Mouse (Mus musculus): Measurements from ENCODE around the gene Cisd1. TPM values are rescaled to one million over a fixed set of nuclear protein-coding genes. Genes with fewer than 3 reads are reported as not detected.

Cisd1 gene
- polyA plus RNA-seq, 1 experiment from 2014 or later, result 111 TPM

GRCm38 (mm10) chr10:71306759-71307158 is 38.0 kb downstream of the Cisd1 start:
- no peak overlapping the region for H3K4me3 ChIP-seq (ENCODE audit: low read depth, low read length)
- no peaks in the 10 kb centered on the region for H3K9me3 ChIP-seq (ENCODE audit: control insufficient read depth, low read length)
- H3K4me2 ChIP-seq (ENCODE audit: low read depth, severe bottlenecking), result no peak overlapping the region
- WGBS, result 82% methylated on average over 6 of the region's 6 CpGs
- ATAC-seq (ENCODE audit: insufficient number of reproducible peaks, low FRiP score, low TSS enrichment, low read depth), result no peak
- no peaks in the 10 kb centered on the region for H3K4me1 ChIP-seq (ENCODE audit: control insufficient read depth, insufficient read depth, low read length)
- no peak overlapping the region for H3K27ac ChIP-seq (replicated peaks; ENCODE audit: low read depth, low read length)
- H3K9ac ChIP-seq (ENCODE audit: low read length), result no peak overlapping the region
- no peaks in the 10 kb centered on the region for H3K36me3 ChIP-seq (ENCODE audit: control insufficient read depth, insufficient read depth, low read length)
- no peak for DNase-seq (ENCODE audit: low spot score)
- no peaks in the 10 kb centered on the region for H3K27me3 ChIP-seq (ENCODE audit: control insufficient read depth, insufficient read depth, low read length)

- no peak overlapping the region for H3K4me3 ChIP-seq (ENCODE audit: low read depth, low read length)
- no peaks in the 10 kb centered on the region for H3K4me1 ChIP-seq (ENCODE audit: control insufficient read depth, insufficient read depth, low read length)
- no peaks in the 10 kb centered on the region for H3K27me3 ChIP-seq (ENCODE audit: control insufficient read depth, insufficient read depth, low read length)
- no peak for ATAC-seq (ENCODE audit: insufficient number of reproducible peaks, low FRiP score, low TSS enrichment, low read depth)
- no peak overlapping the region for H3K9ac ChIP-seq (ENCODE audit: low read length)
- H3K36me3 ChIP-seq (ENCODE audit: control insufficient read depth, insufficient read depth, low read length), result no peaks in the 10 kb centered on the region
- no peak overlapping the region for H3K27ac ChIP-seq (replicated peaks; ENCODE audit: low read depth, low read length)
- no peaks in the 10 kb centered on the region for H3K9me3 ChIP-seq (ENCODE audit: control insufficient read depth, low read length)
- 21% methylated on average over 6 of the region's 6 CpGs for WGBS
- H3K4me2 ChIP-seq (ENCODE audit: low read depth, severe bottlenecking), result 0 out of 2 replicates have a peak overlapping the region, but pooled peaks have one; percentile 12
- DNase-seq (ENCODE audit: low spot score), result peak; percentile 57
These were observed 38.6 kb downstream of the Cisd1 start for GRCm38 (mm10) chr10:71306190-71306589.

DNA sequence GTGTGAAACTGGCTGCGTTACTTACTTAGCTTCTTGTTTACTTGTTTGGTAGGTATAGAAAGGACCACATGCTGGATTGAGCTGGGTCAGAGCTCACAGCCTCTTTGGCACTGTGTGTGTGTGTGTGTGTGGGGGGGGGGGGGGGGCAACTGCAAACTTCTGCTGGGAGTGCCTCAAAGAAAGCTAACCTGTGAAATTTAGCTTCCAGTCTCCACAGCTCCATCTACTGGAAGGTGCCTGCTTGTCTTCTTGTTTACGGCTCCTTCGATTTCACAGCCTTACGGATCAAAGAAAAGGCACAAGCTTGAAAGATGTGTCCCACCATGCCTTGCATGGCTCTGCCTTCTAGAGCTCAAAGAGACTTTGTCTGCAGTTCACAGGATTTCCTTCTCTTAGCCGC is 42.3 kb downstream of the Cisd1 start:
- Histone ChIP-seq H3K27me3 (ENCODE audit: control insufficient read depth, insufficient read depth, low read length) (no peaks in the 10 kb centered on the region), H3K9me3 (ENCODE audit: control insufficient read depth, low read length) (no peaks in the 10 kb centered on the region), H3K4me1 (ENCODE audit: control insufficient read depth, insufficient read depth, low read length) (no peaks in the 10 kb centered on the region), H3K27ac (replicated peaks; ENCODE audit: low read depth, low read length) (no peak overlapping the region), H3K9ac (ENCODE audit: low read length) (no peak overlapping the region), H3K4me3 (ENCODE audit: low read depth, low read length) (no peak overlapping the region), H3K36me3 (ENCODE audit: control insufficient read depth, insufficient read depth, low read length) (no peaks in the 10 kb centered on the region), H3K4me2 (ENCODE audit: low read depth, severe bottlenecking) (no peak overlapping the region)
- DNase-seq (ENCODE audit: low spot score) (no peak), ATAC-seq (ENCODE audit: insufficient number of reproducible peaks, low FRiP score, low TSS enrichment, low read depth) (no peak)
- 24% methylated on average over 5 of the region's 5 CpGs for WGBS

GRCm38 (mm10) chr10:71300161-71300560 is 44.6 kb downstream of the Cisd1 start:
- Histone ChIP-seq H3K4me3 (ENCODE audit: low read depth, low read length) (no peak overlapping the region), H3K4me2 (ENCODE audit: low read depth, severe bottlenecking) (no peak overlapping the region), H3K27me3 (ENCODE audit: control insufficient read depth, insufficient read depth, low read length) (no peaks in the 10 kb centered on the region), H3K36me3 (ENCODE audit: control insufficient read depth, insufficient read depth, low read length) (no peaks in the 10 kb centered on the region), H3K9ac (ENCODE audit: low read length) (no peak overlapping the region), H3K27ac (replicated peaks; ENCODE audit: low read depth, low read length) (no peak overlapping the region), H3K9me3 (ENCODE audit: control insufficient read depth, low read length) (no peaks in the 10 kb centered on the region), H3K4me1 (ENCODE audit: control insufficient read depth, insufficient read depth, low read length) (no peaks in the 10 kb centered on the region)
- no peak for ATAC-seq (ENCODE audit: insufficient number of reproducible peaks, low FRiP score, low TSS enrichment, low read depth)
- 74% methylated on average over 16 of the region's 16 CpGs for WGBS
- DNase-seq (ENCODE audit: low spot score), result no peak

GRCm38 (mm10) chr10:71293245-71293644 is 51.5 kb downstream of the Cisd1 start:
- Histone ChIP-seq H3K27ac (replicated peaks; ENCODE audit: low read depth, low read length) (no peak overlapping the region), H3K9ac (ENCODE audit: low read length) (no peak overlapping the region), H3K27me3 (ENCODE audit: control insufficient read depth, insufficient read depth, low read length) (no peaks in the 10 kb centered on the region), H3K9me3 (ENCODE audit: control insufficient read depth, low read length) (no peaks in the 10 kb centered on the region), H3K36me3 (ENCODE audit: control insufficient read depth, insufficient read depth, low read length) (no peaks in the 10 kb centered on the region), H3K4me1 (ENCODE audit: control insufficient read depth, insufficient read depth, low read length) (peaks cover 3% of the 10 kb centered on the region; the same call in 1 of the 2 replicates), H3K4me3 (ENCODE audit: low read depth, low read length) (no peak overlapping the region), H3K4me2 (ENCODE audit: low read depth, severe bottlenecking) (no peak overlapping the region)
- 48% methylated on average over 4 of the region's 4 CpGs for WGBS
- DNase-seq (ENCODE audit: low spot score), result no peak
- ATAC-seq (ENCODE audit: insufficient number of reproducible peaks, low FRiP score, low TSS enrichment, low read depth), result no peak

DNA sequence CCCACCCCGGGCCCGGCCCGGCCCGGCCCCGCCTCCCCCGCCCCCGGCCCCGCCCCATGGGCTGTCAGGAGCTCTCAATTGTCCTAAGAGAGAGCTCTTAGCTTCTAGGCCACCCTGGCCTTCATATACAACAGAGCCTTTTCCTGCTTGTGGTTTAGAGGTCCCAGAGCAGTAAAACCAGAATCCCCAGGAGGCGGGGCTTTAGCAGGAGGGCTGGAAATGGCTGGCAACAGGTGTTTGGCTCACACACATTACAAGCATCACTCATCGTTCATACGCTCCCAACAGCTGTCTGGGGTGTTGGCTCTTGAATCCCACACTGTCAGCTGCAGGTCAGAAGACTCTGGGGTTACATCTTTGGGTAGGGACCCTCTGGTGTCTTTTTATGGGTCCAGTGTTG is 52.5 kb downstream of the Cisd1 start:
- peak; percentile 47 for DNase-seq (ENCODE audit: low spot score)
- peak; percentile 71; the same call in 1 of the 2 replicates for ATAC-seq (ENCODE audit: insufficient number of reproducible peaks, low FRiP score, low TSS enrichment, low read depth)
- WGBS, result 31% methylated on average over 3 of the region's 11 CpGs
- no peak overlapping the region for H3K9ac ChIP-seq (ENCODE audit: low read length)
- H3K27me3 ChIP-seq (ENCODE audit: control insufficient read depth, insufficient read depth, low read length), result no peaks in the 10 kb centered on the region
- no peak overlapping the region for H3K27ac ChIP-seq (replicated peaks; ENCODE audit: low read depth, low read length)
- no peaks in the 10 kb centered on the region for H3K9me3 ChIP-seq (ENCODE audit: control insufficient read depth, low read length)
- no peak overlapping the region for H3K4me2 ChIP-seq (ENCODE audit: low read depth, severe bottlenecking)
- no peak overlapping the region for H3K4me3 ChIP-seq (ENCODE audit: low read depth, low read length)
- H3K4me1 ChIP-seq (ENCODE audit: control insufficient read depth, insufficient read depth, low read length), result peaks cover 3% of the 10 kb centered on the region; the same call in 1 of the 2 replicates
- no peaks in the 10 kb centered on the region for H3K36me3 ChIP-seq (ENCODE audit: control insufficient read depth, insufficient read depth, low read length)

DNA sequence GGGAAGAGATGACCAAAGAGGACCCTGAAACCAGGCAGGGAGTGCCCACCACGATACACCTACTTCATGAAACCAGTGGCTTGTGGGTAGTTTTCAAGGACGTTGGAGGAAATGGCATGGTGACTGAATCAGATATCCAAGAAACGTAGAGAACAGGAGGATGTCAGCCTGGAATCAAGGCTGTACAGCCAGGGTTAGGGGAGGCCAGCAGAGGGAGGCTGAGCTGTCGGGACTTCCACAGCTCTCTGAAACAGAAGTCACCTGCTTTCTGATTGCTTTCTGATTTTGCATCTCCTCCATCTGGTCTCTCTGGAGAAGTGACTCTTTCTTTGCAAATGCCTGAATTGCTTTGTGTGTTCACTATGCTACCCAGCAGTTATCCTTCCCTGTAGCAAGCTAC is 53.0 kb downstream of the Cisd1 start:
- no peaks in the 10 kb centered on the region for H3K27me3 ChIP-seq (ENCODE audit: control insufficient read depth, insufficient read depth, low read length)
- no peak; the same call in 1 of the 2 replicates for ATAC-seq (ENCODE audit: insufficient number of reproducible peaks, low FRiP score, low TSS enrichment, low read depth)
- no peak overlapping the region for H3K4me3 ChIP-seq (ENCODE audit: low read depth, low read length)
- no peaks in the 10 kb centered on the region for H3K9me3 ChIP-seq (ENCODE audit: control insufficient read depth, low read length)
- no peak overlapping the region for H3K9ac ChIP-seq (ENCODE audit: low read length)
- no peak overlapping the region for H3K27ac ChIP-seq (replicated peaks; ENCODE audit: low read depth, low read length)
- H3K36me3 ChIP-seq (ENCODE audit: control insufficient read depth, insufficient read depth, low read length), result no peaks in the 10 kb centered on the region
- WGBS, result 20% methylated on average over 4 of the region's 4 CpGs
- no peak for DNase-seq (ENCODE audit: low spot score)
- no peak overlapping the region for H3K4me2 ChIP-seq (ENCODE audit: low read depth, severe bottlenecking)
- peaks cover 3% of the 10 kb centered on the region; the same call in 1 of the 2 replicates for H3K4me1 ChIP-seq (ENCODE audit: control insufficient read depth, insufficient read depth, low read length)

DNA sequence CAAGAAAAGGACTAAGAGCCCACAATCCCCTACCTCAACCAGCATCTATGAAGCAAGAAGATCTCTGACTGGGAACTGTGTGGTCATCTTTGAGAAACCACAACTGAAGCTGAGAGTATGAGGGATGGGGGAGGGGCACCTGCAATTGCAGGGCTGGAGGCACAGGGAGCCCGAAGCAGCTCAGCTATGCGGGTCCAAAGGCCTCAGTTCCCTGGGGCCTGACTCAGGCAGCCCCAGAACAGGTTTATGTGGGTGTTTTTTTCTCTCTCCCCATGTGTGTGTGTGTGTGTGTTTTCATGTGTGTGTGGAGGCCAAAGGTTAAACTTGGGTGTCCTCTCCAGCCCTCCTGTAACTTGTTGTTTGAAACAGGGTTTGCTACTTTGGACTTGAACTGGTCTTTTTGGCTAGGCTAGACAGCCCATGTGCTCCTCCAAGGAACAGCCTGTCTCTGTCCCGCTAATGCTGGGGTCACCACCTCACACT is 53.5 kb downstream of the Cisd1 start:
- 18% methylated on average over 3 of the region's 3 CpGs for WGBS
- no peak overlapping the region for H3K27ac ChIP-seq (replicated peaks; ENCODE audit: low read depth, low read length)
- no peaks in the 10 kb centered on the region for H3K36me3 ChIP-seq (ENCODE audit: control insufficient read depth, insufficient read depth, low read length)
- DNase-seq (ENCODE audit: low spot score) (no peak), ATAC-seq (ENCODE audit: insufficient number of reproducible peaks, low FRiP score, low TSS enrichment, low read depth) (no peak)
- no peak overlapping the region for H3K9ac ChIP-seq (ENCODE audit: low read length)
- no peak overlapping the region for H3K4me3 ChIP-seq (ENCODE audit: low read depth, low read length)
- no peaks in the 10 kb centered on the region for H3K9me3 ChIP-seq (ENCODE audit: control insufficient read depth, low read length)
- H3K4me1 ChIP-seq (ENCODE audit: control insufficient read depth, insufficient read depth, low read length), result peaks cover 3% of the 10 kb centered on the region; the same call in 1 of the 2 replicates
- H3K27me3 ChIP-seq (ENCODE audit: control insufficient read depth, insufficient read depth, low read length), result no peaks in the 10 kb centered on the region
- no peak overlapping the region for H3K4me2 ChIP-seq (ENCODE audit: low read depth, severe bottlenecking)

- Histone ChIP-seq H3K9ac (ENCODE audit: low read length) (peak within 1 kb of the TSS; percentile 98), H3K4me3 (ENCODE audit: low read depth, low read length) (peak within 1 kb of the TSS; percentile 92), H3K27ac (replicated peaks; ENCODE audit: low read depth, low read length) (peak within 1 kb of the TSS; percentile 52; the same call in 1 of the 2 replicates), H3K9me3 (ENCODE audit: control insufficient read depth, low read length) (no peaks in the 10 kb centered on the region), H3K27me3 (ENCODE audit: control insufficient read depth, insufficient read depth, low read length) (no peaks in the 10 kb centered on the region), H3K4me1 (ENCODE audit: control insufficient read depth, insufficient read depth, low read length) (no peaks in the 10 kb centered on the region), H3K36me3 (ENCODE audit: control insufficient read depth, insufficient read depth, low read length) (no peaks in the 10 kb centered on the region), H3K4me2 (ENCODE audit: low read depth, severe bottlenecking) (peak within 1 kb of the TSS; percentile 64)
- WGBS, result under 1% methylated on average over 50 of the region's 50 CpGs
- DNase-seq (ENCODE audit: low spot score) (peak; percentile 88), ATAC-seq (ENCODE audit: insufficient number of reproducible peaks, low FRiP score, low TSS enrichment, low read depth) (peak; percentile 95)
These were observed 59.6 kb downstream of the Cisd1 start, which contains the start of gene Ube2d1 for GRCm38 (mm10) chr10:71285126-71285580. Gene Ube2d1 (minus strand): TSS chr10:71285262.

Data from limb, embryonic 11.5 days (tissue).